Mouse (Mus musculus) limb, embryonic 13.5 days (tissue): ENCODE measurements around the gene Ildr1. TPM values are rescaled to one million over a fixed set of nuclear protein-coding genes. Genes with fewer than 3 reads are reported as not detected.
A peak's percentile ranks its signal among the peaks of the same experiment; 100 is the strongest.

Experiments used
- ATAC-seq: fragments of 200-750 bp; cut with Nextera tagmentation; 2 replicates; pipeline ENCODE4 v1.8.0; 2017; ENCODE audit warnings: low read depth, moderate number of reproducible peaks, moderate TSS enrichment; ENCODE audit not compliant: low FRiP score
- H3K27ac ChIP-seq: fragments of 300-500 bp; sonication (generic); 2 replicates; pipeline ENCODE4 v1.5.1; 2015; ENCODE audit warnings: inconsistent platforms, mild to moderate bottlenecking, moderate library complexity
- H3K27me3 ChIP-seq: fragments of 300-500 bp; sonication (generic); 2 replicates; pipeline ENCODE4 v1.6.1; 2015; ENCODE audit warnings: mild to moderate bottlenecking, inconsistent platforms
- H3K36me3 ChIP-seq: fragments of 300-500 bp; sonication (generic); 2 replicates; pipeline ENCODE4 v1.6.1; 2015; ENCODE audit warnings: inconsistent platforms, mild to moderate bottlenecking, moderate library complexity
- H3K4me1 ChIP-seq: fragments of 300-500 bp; sonication (generic); 2 replicates; pipeline ENCODE4 v1.6.1; 2015; ENCODE audit warnings: inconsistent platforms
- H3K4me2 ChIP-seq: fragments of 300-500 bp; sonication (generic); replicated peaks from 2 replicates; pipeline ENCODE4 v1.6.1; 2015; ENCODE audit warnings: inconsistent platforms, mild to moderate bottlenecking, moderate library complexity
- H3K4me3 ChIP-seq: fragments of 300-500 bp; sonication (generic); 2 replicates; pipeline ENCODE4 v1.5.1; 2015; ENCODE audit warnings: moderate library complexity, mild to moderate bottlenecking, inconsistent platforms
- H3K9ac ChIP-seq: fragments of 300-500 bp; sonication (generic); 2 replicates; pipeline ENCODE4 v1.6.1; 2015; ENCODE audit warnings: mild to moderate bottlenecking, inconsistent platforms
- H3K9me3 ChIP-seq: fragments of 300-500 bp; sonication (generic); 2 replicates; pipeline ENCODE4 v1.6.1; 2016; ENCODE audit warnings: inconsistent platforms
- WGBS: fragments of 180-500 bp; shearing (Covaris S2); methylation state at CpG from one replicate; pipeline ENCODE4 v1.1.7; 2015; 5-methylcytosine and 5-hydroxymethylcytosine counted together
- polyA plus RNA-seq: library from polyadenylated mRNA; unstranded; fragments of >200 nt; fragmentation: Nextera tagmentation; extraction: Ambion mirVana; gene quantifications from 2 replicates; pipeline ENCODE4 v1.2.1, GENCODE M21; 2015

Ildr1 gene
- polyA plus RNA-seq, 1 experiment from 2014 or later, result 1.1 TPM

- no peak overlapping the region for H3K4me3 ChIP-seq
- H3K27me3 ChIP-seq, result no peaks in the 10 kb centered on the region
- no peaks in the 10 kb centered on the region for H3K9me3 ChIP-seq
- no peak overlapping the region for H3K27ac ChIP-seq
- H3K36me3 ChIP-seq, result no peaks in the 10 kb centered on the region
- H3K4me2 ChIP-seq, result no peak overlapping the region
- H3K9ac ChIP-seq, result no peak overlapping the region
- no peaks in the 10 kb centered on the region for H3K4me1 ChIP-seq
- 73% methylated on average over 7 of the region's 7 CpGs for WGBS
- ATAC-seq, result no peak
Measured at GRCm38 (mm10) chr16:36674457-36675204, 19.1 kb upstream of the Ildr1 start.

- Histone ChIP-seq H3K4me3 (no peak overlapping the region), H3K4me2 (no peak overlapping the region), H3K27ac (no peak overlapping the region), H3K9me3 (no peaks in the 10 kb centered on the region), H3K27me3 (no peaks in the 10 kb centered on the region), H3K36me3 (no peaks in the 10 kb centered on the region), H3K4me1 (no peaks in the 10 kb centered on the region), H3K9ac (no peak overlapping the region)
- ATAC-seq, result no peak
- WGBS, result 61% methylated on average over 2 of the region's 2 CpGs
Measured at GRCm38 (mm10) chr16:36675304-36675703, 18.5 kb upstream of the Ildr1 start.

DNA sequence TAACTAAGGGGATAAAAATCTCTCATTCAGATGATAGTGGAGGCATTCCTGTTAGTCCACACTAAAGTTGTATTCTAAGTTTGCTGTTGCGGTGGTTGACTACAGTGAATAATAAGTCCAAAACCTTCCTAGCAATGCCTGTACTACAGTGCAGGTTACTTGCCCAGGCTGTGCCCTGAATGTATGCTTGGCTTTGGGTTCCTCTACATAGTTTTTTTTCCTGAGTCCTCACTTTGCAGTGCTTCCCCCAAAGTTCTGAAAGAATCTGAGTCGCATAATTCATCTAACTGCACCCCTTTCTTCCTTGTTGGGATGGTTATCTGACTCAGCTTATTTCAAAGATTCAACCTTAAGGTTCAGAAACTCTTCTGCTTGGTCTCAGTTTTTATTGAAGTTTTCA lies 17.9 kb upstream of the Ildr1 start:
- WGBS, result 78% methylated on average over 2 of the region's 2 CpGs
- H3K4me1 ChIP-seq, result no peaks in the 10 kb centered on the region
- no peaks in the 10 kb centered on the region for H3K27me3 ChIP-seq
- no peak overlapping the region for H3K4me3 ChIP-seq
- ATAC-seq, result no peak
- no peak overlapping the region for H3K4me2 ChIP-seq
- no peaks in the 10 kb centered on the region for H3K9me3 ChIP-seq
- H3K9ac ChIP-seq, result no peak overlapping the region
- no peak overlapping the region for H3K27ac ChIP-seq
- no peaks in the 10 kb centered on the region for H3K36me3 ChIP-seq

DNA sequence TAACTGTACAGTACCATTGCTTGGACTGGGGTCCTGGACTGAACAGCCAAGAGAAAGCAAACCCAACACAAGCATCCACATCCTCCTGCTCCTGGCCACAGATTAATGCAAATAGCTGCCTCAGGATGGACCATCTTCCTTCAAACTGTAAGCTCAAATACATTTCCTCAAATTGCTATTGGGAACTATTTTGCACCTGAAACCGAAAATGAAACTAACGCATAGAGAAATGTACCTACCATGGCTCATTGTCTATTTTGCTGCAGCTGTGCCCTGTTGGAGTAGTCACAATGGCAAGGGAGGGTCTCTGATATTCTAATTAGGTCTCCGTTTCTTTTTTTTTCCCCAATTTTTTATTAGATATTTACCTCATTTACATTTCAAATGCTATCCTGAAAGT lies 11.9 kb upstream of the Ildr1 start:
- Histone ChIP-seq H3K9me3 (no peaks in the 10 kb centered on the region), H3K4me3 (no peak overlapping the region)

DNA sequence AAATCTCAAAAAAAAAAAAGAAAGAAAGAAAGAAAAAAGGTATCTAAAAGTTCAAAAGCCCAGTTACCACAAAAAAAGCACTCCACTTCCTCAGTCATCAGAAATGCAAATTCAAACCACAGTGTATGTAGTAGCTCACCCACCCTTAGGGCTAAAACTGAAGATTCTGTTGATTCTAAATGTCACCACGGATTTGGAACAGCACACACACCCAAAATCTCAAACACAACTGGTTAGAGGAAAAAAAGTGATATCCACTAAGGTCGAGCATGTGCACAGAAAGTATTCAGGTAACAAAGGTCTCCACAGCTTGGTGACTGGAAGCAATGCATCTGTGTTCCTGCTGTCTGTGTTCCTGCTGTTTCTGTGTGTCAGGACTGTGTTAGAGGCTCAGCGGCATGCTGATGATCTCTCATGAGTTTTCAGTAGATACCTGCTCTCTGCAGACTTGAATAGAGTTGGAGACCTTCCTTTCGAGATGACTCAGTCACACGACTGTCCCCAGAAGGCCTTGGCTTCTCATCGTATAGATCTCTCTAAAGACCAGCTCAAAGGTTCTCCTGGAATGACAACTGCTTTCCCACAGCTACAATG lies 9.4 kb upstream of the Ildr1 start:
- ATAC-seq, result no peak
- H3K36me3 ChIP-seq, result no peaks in the 10 kb centered on the region
- H3K9me3 ChIP-seq, result no peaks in the 10 kb centered on the region
- WGBS, result 68% methylated on average over 6 of the region's 6 CpGs
- H3K4me1 ChIP-seq, result no peaks in the 10 kb centered on the region
- no peak overlapping the region for H3K27ac ChIP-seq
- H3K4me3 ChIP-seq, result no peak overlapping the region
- H3K4me2 ChIP-seq, result no peak overlapping the region
- H3K27me3 ChIP-seq, result no peaks in the 10 kb centered on the region
- no peak overlapping the region for H3K9ac ChIP-seq

More for the DNA sequence above, 11.9 kb upstream of the Ildr1 start:
- no peak for ATAC-seq
- WGBS, result 94% methylated on average over 3 of the region's 3 CpGs
- H3K27ac ChIP-seq, result no peak overlapping the region
- no peak overlapping the region for H3K9ac ChIP-seq
- H3K27me3 ChIP-seq, result no peaks in the 10 kb centered on the region
- H3K4me1 ChIP-seq, result no peaks in the 10 kb centered on the region
- H3K36me3 ChIP-seq, result no peaks in the 10 kb centered on the region
- H3K4me2 ChIP-seq, result no peak overlapping the region

DNA sequence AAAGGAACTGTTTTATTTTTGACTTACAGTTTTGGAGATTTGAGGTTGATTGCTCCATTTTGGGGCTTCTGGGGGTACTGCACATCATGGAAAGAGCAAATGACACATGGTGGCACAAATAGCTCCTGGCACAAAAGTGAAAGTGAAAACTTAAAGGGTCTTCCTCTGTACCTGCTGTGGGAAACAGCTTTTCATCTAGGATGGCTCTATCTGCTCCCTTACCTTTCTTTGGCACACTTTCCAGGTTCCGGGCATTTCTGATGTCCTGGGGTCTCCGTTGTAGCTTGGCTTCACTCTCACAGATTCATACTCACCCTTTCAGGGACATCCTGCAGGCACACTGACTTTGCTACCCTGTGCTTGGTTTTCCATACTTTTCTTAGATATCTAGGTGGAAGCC lies 5.7 kb upstream of the Ildr1 start:
- no peaks in the 10 kb centered on the region for H3K9me3 ChIP-seq
- H3K27ac ChIP-seq, result no peak overlapping the region
- 92% methylated on average over 2 of the region's 2 CpGs for WGBS
- no peak overlapping the region for H3K4me3 ChIP-seq
- H3K4me1 ChIP-seq, result no peaks in the 10 kb centered on the region
- H3K9ac ChIP-seq, result no peak overlapping the region
- no peaks in the 10 kb centered on the region for H3K36me3 ChIP-seq
- no peak for ATAC-seq
- no peak overlapping the region for H3K4me2 ChIP-seq
- H3K27me3 ChIP-seq, result peaks cover 8% of the 10 kb centered on the region

DNA sequence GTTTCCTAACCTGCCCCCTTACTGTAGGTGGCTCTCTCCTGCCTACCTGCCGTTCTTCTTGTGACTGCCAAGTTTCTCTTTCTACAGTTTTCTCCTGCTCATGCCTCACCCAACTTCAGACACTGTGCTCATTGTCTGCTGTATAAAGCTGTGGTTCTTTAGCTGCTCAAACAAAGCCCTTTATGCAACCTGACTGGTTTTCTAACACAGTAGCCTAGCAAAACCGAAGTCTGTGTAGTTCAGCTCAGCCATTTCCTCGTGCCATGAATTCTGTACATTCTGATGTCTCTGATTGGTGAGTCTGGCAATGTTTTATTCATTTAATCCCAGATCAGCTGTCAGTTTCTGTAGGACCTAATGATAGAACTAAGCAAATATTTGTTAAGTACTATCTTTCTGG lies 2.3 kb upstream of the Ildr1 start:
- Histone ChIP-seq H3K9me3 (no peaks in the 10 kb centered on the region), H3K4me3 (no peak overlapping the region), H3K9ac (no peak overlapping the region), H3K4me1 (peaks cover 9% of the 10 kb centered on the region), H3K27me3 (peaks cover 30% of the 10 kb centered on the region), H3K27ac (no peak overlapping the region), H3K36me3 (no peaks in the 10 kb centered on the region), H3K4me2 (no peak overlapping the region)
- 67% methylated on average over 3 of the region's 3 CpGs for WGBS
- no peak for ATAC-seq

GRCm38 (mm10) chr16:36694798-36695290 lies 1.1 kb downstream of the Ildr1 start:
- no peak overlapping the region for H3K4me3 ChIP-seq
- peak overlapping the region; percentile 85 for H3K4me2 ChIP-seq
- H3K27ac ChIP-seq, result no peak overlapping the region
- H3K36me3 ChIP-seq, result no peaks in the 10 kb centered on the region
- ATAC-seq, result peak; percentile 58; the same call in 1 of the 2 replicates
- H3K27me3 ChIP-seq, result peaks cover 30% of the 10 kb centered on the region
- H3K4me1 ChIP-seq, result peaks cover 9% of the 10 kb centered on the region
- no peaks in the 10 kb centered on the region for H3K9me3 ChIP-seq
- no peak overlapping the region for H3K9ac ChIP-seq
- 40% methylated on average over 9 of the region's 9 CpGs for WGBS

DNA sequence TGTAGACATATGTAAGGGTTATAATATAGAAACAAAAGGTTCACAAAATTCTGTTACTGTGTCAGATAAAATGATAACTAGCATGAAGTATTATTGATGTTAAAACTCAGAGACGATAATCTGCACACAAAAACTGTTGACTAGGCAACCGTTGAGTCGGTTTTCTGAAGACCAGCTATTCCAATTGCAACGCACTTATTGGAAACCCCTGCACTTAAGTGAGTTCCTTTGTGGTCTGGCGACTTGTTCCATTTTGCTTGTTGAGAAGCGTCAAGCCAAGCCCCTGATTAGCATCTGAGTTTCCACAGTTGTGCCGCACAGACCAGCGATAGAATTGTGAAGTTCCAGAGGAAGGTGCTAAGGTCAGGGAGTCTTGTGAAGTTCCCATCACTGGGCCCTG lies 3.6 kb downstream of the Ildr1 start:
- no peak overlapping the region for H3K27ac ChIP-seq
- no peak overlapping the region for H3K4me2 ChIP-seq
- peaks cover 9% of the 10 kb centered on the region for H3K4me1 ChIP-seq
- no peak overlapping the region for H3K9ac ChIP-seq
- WGBS, result 91% methylated on average over 8 of the region's 8 CpGs
- H3K27me3 ChIP-seq, result peaks cover 28% of the 10 kb centered on the region
- H3K9me3 ChIP-seq, result no peaks in the 10 kb centered on the region
- no peak overlapping the region for H3K4me3 ChIP-seq
- no peak for ATAC-seq
- H3K36me3 ChIP-seq, result no peaks in the 10 kb centered on the region

DNA sequence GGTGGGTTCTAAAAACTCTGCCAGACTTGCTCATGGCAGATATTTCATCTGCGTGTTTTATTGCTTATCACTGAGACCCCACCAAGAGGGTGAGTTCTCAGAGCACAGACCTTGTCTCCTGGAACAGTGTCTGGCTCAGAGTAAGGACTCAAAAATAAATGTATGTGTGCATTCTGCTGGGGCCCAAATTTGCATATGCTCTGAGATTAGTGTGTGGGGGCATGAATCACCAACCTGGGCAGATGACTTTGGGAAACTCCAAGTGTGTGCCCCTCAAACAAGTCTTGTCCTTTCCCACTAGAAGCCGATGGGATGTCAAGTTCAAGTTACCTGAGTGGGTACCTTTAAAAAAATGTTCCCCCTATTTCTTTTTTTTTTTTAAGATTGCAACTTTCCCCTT lies 6.7 kb downstream of the Ildr1 start:
- Histone ChIP-seq H3K4me3 (no peak overlapping the region), H3K36me3 (no peaks in the 10 kb centered on the region), H3K27ac (no peak overlapping the region), H3K27me3 (0 out of 2 replicates have a peak, but pooled peaks cover 3% of the 10 kb centered on the region), H3K9ac (no peak overlapping the region), H3K4me2 (no peak overlapping the region), H3K9me3 (no peaks in the 10 kb centered on the region), H3K4me1 (no peaks in the 10 kb centered on the region)
- no peak for ATAC-seq
- WGBS, result 87% methylated on average over 2 of the region's 2 CpGs

DNA sequence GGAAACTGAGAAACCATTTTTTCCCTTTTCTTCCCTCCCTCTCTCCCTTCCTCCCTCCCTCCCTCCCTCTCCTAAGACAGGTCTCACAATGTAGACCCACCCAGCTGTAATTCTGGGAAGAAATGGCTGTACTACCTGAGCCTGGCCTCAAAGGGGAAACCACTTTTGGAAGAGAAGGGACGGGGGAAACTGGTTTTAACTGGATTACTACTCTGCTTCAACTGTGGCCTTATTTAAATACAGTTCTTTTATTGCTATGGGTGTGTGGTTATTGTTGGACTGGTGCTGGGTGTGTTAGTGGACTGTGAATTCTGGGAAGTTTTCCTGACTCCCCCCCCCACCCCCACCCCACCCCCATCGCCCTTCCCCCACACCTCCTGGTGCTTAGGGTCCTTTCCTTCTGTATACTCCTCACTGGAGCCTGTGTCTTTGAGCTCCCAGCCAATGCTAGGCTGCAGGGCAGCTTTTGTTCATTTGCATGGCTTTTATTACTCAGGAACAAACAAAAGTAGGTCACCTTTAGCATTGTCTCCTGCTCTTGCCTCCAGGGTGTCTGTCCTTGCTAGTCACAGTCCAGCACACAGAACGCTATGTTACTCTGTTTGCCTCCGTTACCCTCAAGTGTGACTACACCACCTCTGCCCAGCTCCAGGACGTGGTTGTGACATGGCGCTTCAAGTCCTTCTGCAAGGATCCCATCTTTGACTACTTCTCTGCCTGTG lies 14.1 kb downstream of the Ildr1 start:
- Histone ChIP-seq H3K9ac (no peak overlapping the region), H3K9me3 (no peaks in the 10 kb centered on the region), H3K4me3 (no peak overlapping the region), H3K27ac (no peak overlapping the region), H3K27me3 (no peaks in the 10 kb centered on the region), H3K36me3 (no peaks in the 10 kb centered on the region), H3K4me2 (no peak overlapping the region), H3K4me1 (no peaks in the 10 kb centered on the region)
- ATAC-seq, result no peak
- WGBS, result 73% methylated on average over 6 of the region's 6 CpGs

GRCm38 (mm10) chr16:36708751-36709150 lies 15.0 kb downstream of the Ildr1 start:
- Histone ChIP-seq H3K27ac (no peak overlapping the region), H3K4me2 (no peak overlapping the region), H3K27me3 (no peaks in the 10 kb centered on the region), H3K9me3 (no peaks in the 10 kb centered on the region), H3K36me3 (no peaks in the 10 kb centered on the region), H3K4me1 (no peaks in the 10 kb centered on the region), H3K4me3 (no peak overlapping the region), H3K9ac (no peak overlapping the region)
- ATAC-seq, result no peak
- 72% methylated on average over 7 of the region's 7 CpGs for WGBS
